Mouse (Mus musculus) embryonic facial prominence, embryonic 10.5 days (tissue): Measurements from ENCODE around the gene Enpep. TPM values are rescaled to one million over a fixed set of nuclear protein-coding genes. Genes with fewer than 3 reads are reported as not detected.

Experiments
- DNase-seq: peaks from one replicate; pipeline ENCODE4 v3.0.0-alpha.2; 2017; ENCODE audit warnings: low spot score
- H3K27ac ChIP-seq: fragments of 300-500 bp; sonication (generic); replicated peaks from 2 replicates; pipeline ENCODE4 v1.5.1; 2016; ENCODE audit warnings: mild to moderate bottlenecking
- H3K27me3 ChIP-seq: fragments of 300-500 bp; sonication (generic); replicated peaks from 2 replicates; pipeline ENCODE4 v1.6.1; 2016; ENCODE audit warnings: low read depth, mild to moderate bottlenecking; ENCODE audit not compliant: poor library complexity, severe bottlenecking
- H3K36me3 ChIP-seq: fragments of 300-500 bp; sonication (generic); replicated peaks from 2 replicates; pipeline ENCODE4 v1.6.1; 2016; ENCODE audit warnings: mild to moderate bottlenecking, moderate library complexity
- H3K4me1 ChIP-seq: fragments of 300-500 bp; sonication (generic); 2 replicates; pipeline ENCODE4 v1.6.1; 2016
- H3K4me3 ChIP-seq: fragments of 300-500 bp; sonication (generic); 2 replicates; pipeline ENCODE4 v1.5.1; 2016; ENCODE audit warnings: mild to moderate bottlenecking, moderate library complexity
- H3K9me3 ChIP-seq: fragments of 300-500 bp; sonication (generic); 2 replicates; pipeline ENCODE4 v1.6.1; 2016; ENCODE audit warnings: mild to moderate bottlenecking
- WGBS: fragments of 180-500 bp; shearing (Covaris S2); methylation state at CpG from one replicate; pipeline ENCODE4 v1.1.7; 2016; 5-methylcytosine and 5-hydroxymethylcytosine counted together
- polyA plus RNA-seq: library from polyadenylated mRNA; unstranded; fragments of >200 nt; fragmentation: Nextera tagmentation; extraction: Ambion mirVana; gene quantifications from 2 replicates; pipeline ENCODE4 v1.2.1, GENCODE M21; 2016

Enpep gene
- polyA plus RNA-seq, 1 experiment from 2014 or later = 0.06 TPM

- H3K4me3 ChIP-seq = no peak overlapping the region
- H3K27ac ChIP-seq = no peak overlapping the region
- DNase-seq = no peak
- H3K36me3 ChIP-seq = no peaks in the 10 kb centered on the region
- 0 out of 2 replicates have a peak, but pooled peaks cover 5% of the 10 kb centered on the region for H3K9me3 ChIP-seq
- no peaks in the 10 kb centered on the region for H3K27me3 ChIP-seq
- H3K4me1 ChIP-seq = peaks cover 5% of the 10 kb centered on the region; the same call in 1 of the 2 replicates
Measured at GRCm38 (mm10) chr3:129341066-129341465, 8.5 kb upstream of the Enpep start.

GRCm38 (mm10) chr3:129338296-129339091 lies 6.0 kb upstream of the Enpep start:
- Histone ChIP-seq H3K4me1 (peaks cover 5% of the 10 kb centered on the region; the same call in 1 of the 2 replicates), H3K9me3 (0 out of 2 replicates have a peak, but pooled peaks cover 5% of the 10 kb centered on the region), H3K27me3 (no peaks in the 10 kb centered on the region), H3K4me3 (no peak overlapping the region), H3K36me3 (no peaks in the 10 kb centered on the region), H3K27ac (no peak overlapping the region)
- no peak for DNase-seq
- 49% methylated on average over 14 of the region's 14 CpGs for WGBS

GRCm38 (mm10) chr3:129332142-129332541 lies 378 bp downstream of the Enpep start:
- no peaks in the 10 kb centered on the region for H3K9me3 ChIP-seq
- no peak for DNase-seq
- WGBS = 82% methylated on average over 7 of the region's 7 CpGs
- H3K4me1 ChIP-seq = peaks cover 9% of the 10 kb centered on the region
- no peak overlapping the region for H3K27ac ChIP-seq
- no peak overlapping the region for H3K4me3 ChIP-seq
- H3K27me3 ChIP-seq = no peaks in the 10 kb centered on the region
- H3K36me3 ChIP-seq = no peaks in the 10 kb centered on the region

- H3K9me3 ChIP-seq = no peaks in the 10 kb centered on the region
- H3K36me3 ChIP-seq = no peaks in the 10 kb centered on the region
- H3K27me3 ChIP-seq = no peaks in the 10 kb centered on the region
- no peak overlapping the region for H3K4me3 ChIP-seq
- WGBS = 93% methylated on average over 6 of the region's 6 CpGs
- no peak for DNase-seq
- H3K4me1 ChIP-seq = peaks cover 9% of the 10 kb centered on the region
- H3K27ac ChIP-seq = no peak overlapping the region
Measured at GRCm38 (mm10) chr3:129331427-129331826, 1.1 kb downstream of the Enpep start.

- no peak for DNase-seq
- Histone ChIP-seq H3K9me3 (no peaks in the 10 kb centered on the region), H3K4me1 (peaks cover 9% of the 10 kb centered on the region), H3K4me3 (no peak overlapping the region), H3K27me3 (no peaks in the 10 kb centered on the region), H3K27ac (no peak overlapping the region), H3K36me3 (no peaks in the 10 kb centered on the region)
- WGBS = 89% methylated on average over 4 of the region's 4 CpGs
Measured at GRCm38 (mm10) chr3:129328056-129328455, 4.5 kb downstream of the Enpep start.

GRCm38 (mm10) chr3:129321585-129321984 lies 10.9 kb downstream of the Enpep start:
- DNase-seq = no peak
- no peaks in the 10 kb centered on the region for H3K27me3 ChIP-seq
- no peak overlapping the region for H3K27ac ChIP-seq
- WGBS = 87% methylated on average over 6 of the region's 6 CpGs
- H3K36me3 ChIP-seq = no peaks in the 10 kb centered on the region
- H3K9me3 ChIP-seq = no peaks in the 10 kb centered on the region
- no peak overlapping the region for H3K4me3 ChIP-seq
- H3K4me1 ChIP-seq = no peaks in the 10 kb centered on the region

GRCm38 (mm10) chr3:129317032-129317729 lies 15.3 kb downstream of the Enpep start:
- H3K27me3 ChIP-seq = no peaks in the 10 kb centered on the region
- no peaks in the 10 kb centered on the region for H3K4me1 ChIP-seq
- no peaks in the 10 kb centered on the region for H3K36me3 ChIP-seq
- no peak overlapping the region for H3K27ac ChIP-seq
- no peaks in the 10 kb centered on the region for H3K9me3 ChIP-seq
- WGBS = 80% methylated on average over 17 of the region's 17 CpGs
- H3K4me3 ChIP-seq = no peak overlapping the region
- DNase-seq = no peak

GRCm38 (mm10) chr3:129313671-129314415 lies 18.7 kb downstream of the Enpep start:
- no peaks in the 10 kb centered on the region for H3K9me3 ChIP-seq
- no peak for DNase-seq
- no peaks in the 10 kb centered on the region for H3K4me1 ChIP-seq
- no peak overlapping the region for H3K27ac ChIP-seq
- H3K4me3 ChIP-seq = no peak overlapping the region
- no peaks in the 10 kb centered on the region for H3K27me3 ChIP-seq
- H3K36me3 ChIP-seq = no peaks in the 10 kb centered on the region
- WGBS = 88% methylated on average over 7 of the region's 7 CpGs

GRCm38 (mm10) chr3:129313221-129313620 lies 19.3 kb downstream of the Enpep start:
- H3K27me3 ChIP-seq = no peaks in the 10 kb centered on the region
- WGBS = 75% methylated on average over 2 of the region's 2 CpGs
- peaks cover 3% of the 10 kb centered on the region; the same call in 1 of the 2 replicates for H3K4me1 ChIP-seq
- H3K27ac ChIP-seq = no peak overlapping the region
- no peak overlapping the region for H3K4me3 ChIP-seq
- H3K36me3 ChIP-seq = no peaks in the 10 kb centered on the region
- H3K9me3 ChIP-seq = no peaks in the 10 kb centered on the region
- DNase-seq = no peak

- H3K27me3 ChIP-seq = no peaks in the 10 kb centered on the region
- no peak overlapping the region for H3K4me3 ChIP-seq
- DNase-seq = no peak
- no peaks in the 10 kb centered on the region for H3K36me3 ChIP-seq
- H3K27ac ChIP-seq = no peak overlapping the region
- H3K4me1 ChIP-seq = peaks cover 4% of the 10 kb centered on the region
- no peaks in the 10 kb centered on the region for H3K9me3 ChIP-seq
- 93% methylated on average over 8 of the region's 8 CpGs for WGBS
Measured at GRCm38 (mm10) chr3:129312511-129312910, 20.0 kb downstream of the Enpep start.

GRCm38 (mm10) chr3:129311951-129312350 lies 20.6 kb downstream of the Enpep start:
- H3K4me3 ChIP-seq = no peak overlapping the region
- H3K27me3 ChIP-seq = no peaks in the 10 kb centered on the region
- H3K36me3 ChIP-seq = no peaks in the 10 kb centered on the region
- DNase-seq = no peak
- 86% methylated on average over 8 of the region's 8 CpGs for WGBS
- H3K27ac ChIP-seq = no peak overlapping the region
- H3K4me1 ChIP-seq = peaks cover 6% of the 10 kb centered on the region
- no peaks in the 10 kb centered on the region for H3K9me3 ChIP-seq

GRCm38 (mm10) chr3:129309926-129310325 lies 22.6 kb downstream of the Enpep start:
- DNase-seq = no peak
- Histone ChIP-seq H3K27me3 (no peaks in the 10 kb centered on the region), H3K27ac (no peak overlapping the region), H3K4me1 (peaks cover 6% of the 10 kb centered on the region), H3K36me3 (no peaks in the 10 kb centered on the region), H3K4me3 (no peak overlapping the region), H3K9me3 (no peaks in the 10 kb centered on the region)
- WGBS = 72% methylated on average over 5 of the region's 5 CpGs
